Mouse (Mus musculus) testis, postnatal 10 days (tissue): Measurements from ENCODE around the gene Smc4.
"Not testable (repeated sequence)": the region's sequence is repeated elsewhere in the genome, so short reads cannot be mapped to it uniquely, and the experiment has no call there.

ENCODE experiments used
- DNase-seq: peaks from one replicate; pipeline ENCODE4 v3.0.0; 2021; ENCODE audit warnings: low spot score

The Smc4 gene

GRCm38 (mm10) chr3:69017181-69017580, 12.6 kb downstream of the Smc4 start:
- DNase-seq, result no peak

GRCm38 (mm10) chr3:69018635-69019034, 14.1 kb downstream of the Smc4 start:
- not testable (repeated sequence) for DNase-seq

- no peak for DNase-seq
Measured at GRCm38 (mm10) chr3:69020285-69020684, 15.7 kb downstream of the Smc4 start.

GRCm38 (mm10) chr3:69020764-69021163, 16.2 kb downstream of the Smc4 start:
- DNase-seq, result no peak

GRCm38 (mm10) chr3:69026133-69026783, 21.7 kb downstream of the Smc4 start:
- no peak for DNase-seq

DNA sequence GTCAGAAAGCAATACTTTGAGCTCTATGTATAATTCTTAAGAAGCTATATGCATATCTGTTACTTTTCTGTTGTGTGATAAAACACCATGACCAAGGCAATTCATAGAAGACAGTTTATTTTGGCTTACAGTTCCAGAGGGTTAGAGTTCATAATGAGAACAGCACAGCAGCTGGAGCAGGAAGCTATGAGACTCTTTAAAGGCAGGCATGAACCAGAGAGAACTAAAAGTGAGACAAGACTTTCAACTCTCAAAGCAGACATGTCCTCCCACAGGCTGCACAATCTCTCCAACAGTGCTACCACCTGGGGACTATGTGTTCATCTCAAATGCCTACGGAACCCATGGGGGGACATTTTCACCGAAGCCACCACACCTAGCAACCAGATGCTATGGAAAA, 35.6 kb downstream of the Smc4 start:
- no peak for DNase-seq

DNA sequence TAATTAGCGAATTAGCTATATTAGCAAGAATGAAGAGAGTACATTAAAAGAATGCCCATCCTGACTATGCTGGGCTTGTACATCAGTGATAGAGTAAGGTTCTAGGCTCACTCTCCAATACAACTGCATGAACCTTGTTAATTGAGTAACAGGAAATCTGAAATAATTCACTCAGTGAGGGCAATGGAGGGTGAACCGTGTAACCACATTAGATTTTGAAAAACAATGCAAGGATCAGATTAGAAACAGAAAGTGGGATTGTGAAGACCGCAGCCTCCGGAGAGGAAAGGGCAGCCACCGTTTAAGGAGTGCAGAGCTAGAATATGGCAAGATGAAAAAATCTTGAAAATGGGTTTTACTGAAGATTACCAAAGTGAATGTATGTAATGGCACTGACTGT, 36.8 kb downstream of the Smc4 start:
- no peak for DNase-seq

DNA sequence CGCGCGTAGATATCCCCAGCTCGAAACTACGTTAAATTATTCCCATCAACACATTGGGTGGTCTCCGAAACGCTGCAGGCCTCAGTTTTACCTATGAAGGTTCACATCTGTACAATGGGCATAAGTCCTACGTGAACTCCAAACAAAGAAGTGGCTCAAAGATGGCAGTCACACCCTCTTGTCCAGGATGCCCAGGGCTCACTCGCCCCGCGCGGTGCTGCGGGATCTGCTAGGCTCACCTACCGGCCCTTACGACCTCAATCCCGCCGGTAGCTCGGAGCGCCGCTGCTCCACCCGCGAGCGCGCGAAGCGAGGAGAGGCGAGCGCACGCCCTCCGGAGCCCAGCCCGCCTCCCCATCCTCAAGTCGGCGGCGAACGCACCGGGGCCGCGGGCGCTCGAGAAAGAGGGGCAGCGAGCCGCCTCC, 39.6 kb downstream of the Smc4 start:
- DNase-seq, result no peak

GRCm38 (mm10) chr3:69044645-69045399, 40.3 kb downstream of the Smc4 start, which contains the start of gene Trim59:
TSS of gene Trim59 (minus strand) at chr3:69044755.
- peak; percentile 93 for DNase-seq

DNA sequence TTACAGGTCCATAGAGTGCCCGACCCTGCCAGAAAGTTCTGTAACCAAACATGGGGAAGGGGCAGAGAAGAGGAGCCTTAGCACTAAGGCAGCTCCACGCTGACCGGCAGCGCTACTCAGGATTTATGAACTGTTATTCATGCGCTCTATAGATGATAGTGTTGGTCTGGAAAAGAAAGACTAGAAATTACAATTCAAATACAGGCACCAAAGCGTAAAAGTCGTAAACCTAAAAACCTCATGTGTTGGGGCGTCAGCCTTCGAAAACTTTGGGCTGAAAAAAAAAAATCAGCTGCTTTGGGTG, 40.8 kb downstream of the Smc4 start:
- no peak for DNase-seq

DNA sequence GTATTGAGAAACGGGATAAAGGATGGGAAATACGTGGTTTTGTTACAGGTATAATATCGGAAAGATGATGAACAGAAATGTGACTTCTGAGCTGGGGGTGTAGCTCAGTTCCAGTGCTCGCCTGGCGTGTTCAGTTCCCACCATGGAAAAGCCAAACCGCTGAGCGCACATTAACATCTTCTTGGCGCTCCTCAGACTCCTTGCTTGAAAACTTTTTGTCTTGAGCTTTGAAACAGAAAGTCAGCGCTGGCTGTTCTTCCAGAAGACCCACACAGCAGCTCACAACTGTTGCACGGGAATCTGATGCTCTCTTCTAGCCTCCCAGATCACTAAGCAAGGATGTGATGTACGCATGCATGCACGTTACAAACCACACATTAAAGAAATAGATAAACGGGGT, 41.2 kb downstream of the Smc4 start:
- DNase-seq, result no peak

DNA sequence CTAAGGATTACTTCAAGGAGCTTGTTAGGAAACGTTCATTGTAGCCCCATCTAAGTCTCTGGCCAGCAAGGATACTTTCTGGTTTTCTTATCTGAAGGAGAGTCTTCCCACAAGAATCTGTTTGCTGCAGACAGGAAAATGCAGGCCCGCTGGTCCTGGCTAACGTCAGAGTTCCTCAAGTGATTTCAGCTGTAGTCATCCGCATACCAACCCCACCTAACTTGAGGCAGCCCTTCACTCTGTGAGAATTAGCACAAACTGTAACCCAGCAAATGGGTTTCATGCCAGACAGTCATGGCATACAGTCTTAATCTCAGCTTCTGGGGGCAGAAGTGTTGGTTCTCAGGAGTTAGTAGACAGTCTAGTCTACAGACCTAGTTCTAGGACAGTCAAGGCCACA, 42.0 kb downstream of the Smc4 start:
- DNase-seq, result no peak

GRCm38 (mm10) chr3:69047684-69048083, 43.1 kb downstream of the Smc4 start:
- no peak for DNase-seq

- no peak for DNase-seq
Measured at GRCm38 (mm10) chr3:69049011-69049410, 44.5 kb downstream of the Smc4 start.

DNA sequence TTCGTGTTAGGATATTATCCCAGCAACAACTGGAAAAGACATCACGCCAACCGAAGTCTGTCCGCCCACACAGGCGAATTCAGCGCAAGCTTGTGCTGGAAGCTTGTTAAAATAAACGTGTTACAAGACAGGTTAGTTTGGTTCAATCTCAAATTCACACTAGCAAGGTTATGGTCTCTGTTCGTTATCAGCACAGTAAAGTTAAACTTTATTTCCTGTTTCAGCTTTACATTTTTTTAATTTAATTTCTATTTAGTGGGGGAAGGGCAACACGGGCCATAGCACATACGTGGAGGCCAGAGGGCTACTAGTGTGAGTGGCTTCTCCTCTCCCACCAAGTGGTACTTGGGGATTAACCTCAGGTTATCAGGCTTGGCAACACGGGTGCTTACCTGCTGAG, 47.4 kb downstream of the Smc4 start:
- DNase-seq, result no peak

DNA sequence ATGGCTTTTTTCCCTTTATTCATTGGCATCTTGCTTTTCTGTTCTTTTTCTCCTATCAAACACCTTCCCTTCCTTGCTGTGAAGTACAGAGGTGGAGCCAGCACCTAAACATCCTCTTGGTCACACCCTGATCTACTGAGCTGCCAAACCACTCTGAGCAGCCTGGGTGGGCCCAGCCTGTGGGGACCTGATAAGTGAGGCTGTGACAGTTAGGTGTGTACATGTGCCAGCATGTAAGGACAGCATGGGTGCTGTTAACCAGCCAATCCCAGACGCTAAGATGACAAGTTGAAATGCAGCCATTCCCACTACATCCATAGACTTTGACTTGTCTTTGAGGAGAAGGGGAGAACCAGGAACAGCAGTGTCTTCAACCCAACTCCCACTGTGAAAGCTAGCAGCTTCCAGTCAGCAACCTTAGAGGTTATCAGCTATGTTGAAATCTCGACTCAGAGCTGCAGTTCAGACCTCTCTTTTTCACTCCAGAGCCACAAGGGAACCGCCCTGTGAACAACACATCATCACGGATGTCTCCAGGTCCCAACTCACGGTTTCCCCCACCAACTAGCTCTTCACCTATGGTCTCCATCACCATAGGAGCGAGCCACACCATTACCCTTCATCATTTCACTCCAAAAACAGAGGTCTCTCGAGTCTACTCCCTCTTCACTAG, 50.4 kb downstream of the Smc4 start:
- no peak for DNase-seq

GRCm38 (mm10) chr3:69055871-69056270, 51.3 kb downstream of the Smc4 start:
- DNase-seq, result no peak

DNA sequence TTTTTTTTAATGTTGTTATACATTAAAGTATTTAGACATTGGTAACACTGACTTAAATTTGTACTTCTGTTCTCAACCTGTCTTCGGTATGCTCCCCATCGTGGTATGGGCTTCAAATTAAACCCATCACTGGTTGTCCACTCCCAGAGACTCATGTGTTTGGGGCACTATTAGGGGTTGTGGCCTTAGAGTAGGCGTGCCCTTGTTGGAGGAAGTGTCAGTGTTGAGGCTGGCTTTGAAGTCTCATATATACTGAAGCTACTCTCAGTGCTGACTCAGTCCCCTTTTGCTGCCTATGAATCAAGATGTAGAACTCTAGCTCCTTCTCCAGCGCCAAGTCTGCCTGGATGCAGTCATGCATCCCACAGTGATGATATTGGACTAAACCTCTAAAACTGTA, 56.1 kb downstream of the Smc4 start:
- DNase-seq, result no peak

DNA sequence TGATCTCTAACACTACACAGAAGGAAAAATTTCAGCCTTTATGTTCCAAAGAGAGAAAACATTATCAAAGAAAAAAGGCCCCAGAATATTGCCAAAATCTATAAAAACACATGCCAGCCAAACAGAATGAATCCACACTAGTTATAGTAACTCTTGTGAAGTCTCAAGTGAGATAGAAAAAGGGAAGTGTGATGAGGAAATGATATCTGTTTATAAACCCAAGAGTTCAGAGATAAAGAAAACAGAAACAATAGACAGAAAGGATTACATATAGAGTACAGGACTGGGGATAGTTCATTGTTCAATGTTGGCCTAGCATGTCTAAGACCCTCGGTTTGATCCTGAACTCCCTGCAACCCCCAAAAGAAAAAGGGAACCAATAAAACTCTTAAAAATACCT, 58.2 kb downstream of the Smc4 start:
- DNase-seq, result no peak

- DNase-seq, result no peak
Measured at GRCm38 (mm10) chr3:69064005-69064404, 59.5 kb downstream of the Smc4 start.
